Mouse (Mus musculus): ENCODE data around the gene Tk1. TPM values are rescaled to one million over a fixed set of nuclear protein-coding genes. Genes with fewer than 3 reads are reported as not detected.

Tk1 gene
- polyA plus RNA-seq, 1 experiment from 2014 or later, result 120 TPM

GRCm38 (mm10) chr11:117828888-117829604 lies 3.2 kb upstream of the Tk1 start:
- no peaks in the 10 kb centered on the region for H3K27me3 ChIP-seq (ENCODE audit: control insufficient read depth, insufficient read depth, low read depth, low read length)
- no peak overlapping the region; the same call in 1 of the 2 replicates for H3K4me3 ChIP-seq (ENCODE audit: low read depth, low read length)
- peak overlapping the region; percentile 77 for H3K4me2 ChIP-seq (ENCODE audit: low read depth, low read length)
- H3K27ac ChIP-seq (ENCODE audit: low read length), result peak overlapping the region; percentile 91
- peak; percentile 33 for ATAC-seq (ENCODE audit: low read depth)
- H3K36me3 ChIP-seq (ENCODE audit: control insufficient read depth, insufficient read depth), result no peaks in the 10 kb centered on the region
- peaks cover 72% of the 10 kb centered on the region for H3K4me1 ChIP-seq (ENCODE audit: control insufficient read depth, low read depth, low read length)
- 11% methylated on average over 9 of the region's 9 CpGs for WGBS (ENCODE audit: insufficient replicate concordance)
- no peaks in the 10 kb centered on the region for H3K9me3 ChIP-seq (replicated peaks; ENCODE audit: control insufficient read depth, low read length)
- H3K9ac ChIP-seq (ENCODE audit: low read depth, low read length), result peak overlapping the region; percentile 42; the same call in 1 of the 2 replicates

GRCm38 (mm10) chr11:117828149-117828887 lies 2.4 kb upstream of the Tk1 start:
- Histone ChIP-seq H3K9ac (ENCODE audit: low read depth, low read length) (peak overlapping the region; percentile 37), H3K4me1 (ENCODE audit: control insufficient read depth, low read depth, low read length) (peaks cover 77% of the 10 kb centered on the region), H3K4me3 (ENCODE audit: low read depth, low read length) (no peak overlapping the region), H3K9me3 (replicated peaks; ENCODE audit: control insufficient read depth, low read length) (no peaks in the 10 kb centered on the region), H3K27me3 (ENCODE audit: control insufficient read depth, insufficient read depth, low read depth, low read length) (no peaks in the 10 kb centered on the region), H3K27ac (ENCODE audit: low read length) (peak overlapping the region; percentile 91), H3K4me2 (ENCODE audit: low read depth, low read length) (peak overlapping the region; percentile 77), H3K36me3 (ENCODE audit: control insufficient read depth, insufficient read depth) (peaks cover 3% of the 10 kb centered on the region)
- WGBS (ENCODE audit: insufficient replicate concordance), result 41% methylated on average over 18 of the region's 18 CpGs
- ATAC-seq (ENCODE audit: low read depth), result no peak

GRCm38 (mm10) chr11:117827386-117827785 lies 1.5 kb upstream of the Tk1 start:
- Histone ChIP-seq H3K27ac (ENCODE audit: low read length) (peak overlapping the region; percentile 91), H3K9me3 (replicated peaks; ENCODE audit: control insufficient read depth, low read length) (no peaks in the 10 kb centered on the region), H3K4me1 (ENCODE audit: control insufficient read depth, low read depth, low read length) (peaks cover 82% of the 10 kb centered on the region), H3K36me3 (ENCODE audit: control insufficient read depth, insufficient read depth) (peaks cover 12% of the 10 kb centered on the region), H3K4me3 (ENCODE audit: low read depth, low read length) (no peak overlapping the region), H3K27me3 (ENCODE audit: control insufficient read depth, insufficient read depth, low read depth, low read length) (no peaks in the 10 kb centered on the region), H3K9ac (ENCODE audit: low read depth, low read length) (peak overlapping the region; percentile 37; the same call in 1 of the 2 replicates), H3K4me2 (ENCODE audit: low read depth, low read length) (peak overlapping the region; percentile 77)
- ATAC-seq (ENCODE audit: low read depth), result no peak
- WGBS (ENCODE audit: insufficient replicate concordance), result 67% methylated on average over 3 of the region's 3 CpGs

GRCm38 (mm10) chr11:117826916-117827315 lies 1.0 kb upstream of the Tk1 start:
- peak overlapping the region; percentile 78; the same call in 1 of the 2 replicates for H3K4me3 ChIP-seq (ENCODE audit: low read depth, low read length)

GRCm38 (mm10) chr11:117826164-117826563 lies 272 bp upstream of the Tk1 start:
- Histone ChIP-seq H3K4me2 (ENCODE audit: low read depth, low read length) (peak overlapping the region; percentile 77), H3K4me1 (ENCODE audit: control insufficient read depth, low read depth, low read length) (peaks cover 71% of the 10 kb centered on the region)
- ATAC-seq (ENCODE audit: low read depth), result no peak

More at GRCm38 (mm10) chr11:117826916-117827315, 1.0 kb upstream of the Tk1 start:
- peak overlapping the region; percentile 91 for H3K27ac ChIP-seq (ENCODE audit: low read length)
- no peaks in the 10 kb centered on the region for H3K27me3 ChIP-seq (ENCODE audit: control insufficient read depth, insufficient read depth, low read depth, low read length)
- H3K9me3 ChIP-seq (replicated peaks; ENCODE audit: control insufficient read depth, low read length), result no peaks in the 10 kb centered on the region
- H3K4me1 ChIP-seq (ENCODE audit: control insufficient read depth, low read depth, low read length), result peaks cover 78% of the 10 kb centered on the region
- peak overlapping the region; percentile 0; the same call in 1 of the 2 replicates for H3K9ac ChIP-seq (ENCODE audit: low read depth, low read length)
- H3K4me2 ChIP-seq (ENCODE audit: low read depth, low read length), result peak overlapping the region; percentile 77
- peaks cover 15% of the 10 kb centered on the region for H3K36me3 ChIP-seq (ENCODE audit: control insufficient read depth, insufficient read depth)
- 62% methylated on average over 8 of the region's 8 CpGs for WGBS (ENCODE audit: insufficient replicate concordance)
- no peak for ATAC-seq (ENCODE audit: low read depth)

GRCm38 (mm10) chr11:117824060-117824969 lies 1.6 kb downstream of the Tk1 start:
- Histone ChIP-seq H3K27me3 (ENCODE audit: control insufficient read depth, insufficient read depth, low read depth, low read length) (no peaks in the 10 kb centered on the region), H3K4me3 (ENCODE audit: low read depth, low read length) (peak overlapping the region; percentile 78), H3K4me2 (ENCODE audit: low read depth, low read length) (peak overlapping the region; percentile 77), H3K36me3 (ENCODE audit: control insufficient read depth, insufficient read depth) (peaks cover 34% of the 10 kb centered on the region), H3K27ac (ENCODE audit: low read length) (peak overlapping the region; percentile 92), H3K9me3 (replicated peaks; ENCODE audit: control insufficient read depth, low read length) (no peaks in the 10 kb centered on the region), H3K4me1 (ENCODE audit: control insufficient read depth, low read depth, low read length) (peaks cover 52% of the 10 kb centered on the region), H3K9ac (ENCODE audit: low read depth, low read length) (peak overlapping the region; percentile 85)
- 19% methylated on average over 23 of the region's 23 CpGs for WGBS (ENCODE audit: insufficient replicate concordance)
- ATAC-seq (ENCODE audit: low read depth), result peak; percentile 48

More at GRCm38 (mm10) chr11:117826164-117826563, 272 bp upstream of the Tk1 start:
- Histone ChIP-seq H3K4me3 (ENCODE audit: low read depth, low read length) (peak overlapping the region; percentile 78), H3K27me3 (ENCODE audit: control insufficient read depth, insufficient read depth, low read depth, low read length) (no peaks in the 10 kb centered on the region), H3K9me3 (replicated peaks; ENCODE audit: control insufficient read depth, low read length) (no peaks in the 10 kb centered on the region), H3K36me3 (ENCODE audit: control insufficient read depth, insufficient read depth) (peaks cover 23% of the 10 kb centered on the region), H3K9ac (ENCODE audit: low read depth, low read length) (peak overlapping the region; percentile 85), H3K27ac (ENCODE audit: low read length) (peak overlapping the region; percentile 92)
- 41% methylated on average over 5 of the region's 5 CpGs for WGBS (ENCODE audit: insufficient replicate concordance)

GRCm38 (mm10) chr11:117823411-117823810 lies 2.5 kb downstream of the Tk1 start:
- 82% methylated on average over 6 of the region's 6 CpGs for WGBS (ENCODE audit: insufficient replicate concordance)
- peaks cover 43% of the 10 kb centered on the region for H3K4me1 ChIP-seq (ENCODE audit: control insufficient read depth, low read depth, low read length)
- no peaks in the 10 kb centered on the region for H3K9me3 ChIP-seq (replicated peaks; ENCODE audit: control insufficient read depth, low read length)
- no peak for ATAC-seq (ENCODE audit: low read depth)
- H3K36me3 ChIP-seq (ENCODE audit: control insufficient read depth, insufficient read depth), result peaks cover 38% of the 10 kb centered on the region
- no peak overlapping the region for H3K9ac ChIP-seq (ENCODE audit: low read depth, low read length)
- H3K27me3 ChIP-seq (ENCODE audit: control insufficient read depth, insufficient read depth, low read depth, low read length), result no peaks in the 10 kb centered on the region
- H3K4me2 ChIP-seq (ENCODE audit: low read depth, low read length), result peak overlapping the region; percentile 77
- H3K4me3 ChIP-seq (ENCODE audit: low read depth, low read length), result no peak overlapping the region
- H3K27ac ChIP-seq (ENCODE audit: low read length), result no peak overlapping the region

- H3K27ac ChIP-seq (ENCODE audit: low read length), result no peak overlapping the region
- H3K4me2 ChIP-seq (ENCODE audit: low read depth, low read length), result no peak overlapping the region
- H3K27me3 ChIP-seq (ENCODE audit: control insufficient read depth, insufficient read depth, low read depth, low read length), result no peaks in the 10 kb centered on the region
- H3K36me3 ChIP-seq (ENCODE audit: control insufficient read depth, insufficient read depth), result peaks cover 44% of the 10 kb centered on the region
- 87% methylated on average over 7 of the region's 7 CpGs for WGBS (ENCODE audit: insufficient replicate concordance)
- ATAC-seq (ENCODE audit: low read depth), result no peak
- no peak overlapping the region for H3K4me3 ChIP-seq (ENCODE audit: low read depth, low read length)
- H3K9ac ChIP-seq (ENCODE audit: low read depth, low read length), result no peak overlapping the region
- no peaks in the 10 kb centered on the region for H3K9me3 ChIP-seq (replicated peaks; ENCODE audit: control insufficient read depth, low read length)
- H3K4me1 ChIP-seq (ENCODE audit: control insufficient read depth, low read depth, low read length), result peaks cover 37% of the 10 kb centered on the region
These were observed 3.1 kb downstream of the Tk1 start for GRCm38 (mm10) chr11:117822728-117823241.

All from liver, embryonic 16.5 days (tissue).